Mouse (Mus musculus) monocyte, adult 5-6 weeks (primary cell): ENCODE results near the gene Id3. TPM values are rescaled to one million over a fixed set of nuclear protein-coding genes. Genes with fewer than 3 reads are reported as not detected.

Experiments
- ATAC-seq: fragments of 153-309, 156-312 bp; replicated peaks from 2 replicates; pipeline ENCODE4 v1.8.0; 2017; ENCODE audit warnings: mild to moderate bottlenecking; ENCODE audit not compliant: low TSS enrichment, insufficient number of reproducible peaks, severe bottlenecking, poor library complexity, low FRiP score
- total RNA-seq: library from RNA; stranded (forward); fragments of 200-1000, 200-491, 200-594 nt; gene quantifications from 3 replicates; pipeline ENCODE4 v1.2.3, GENCODE M21; 2017

Gene Id3
- total RNA-seq, 1 experiment from 2014 or later = 8.5 TPM

- no peak for ATAC-seq
Measured at GRCm38 (mm10) chr4:136145362-136145885, 2.1 kb downstream of the Id3 start.

DNA sequence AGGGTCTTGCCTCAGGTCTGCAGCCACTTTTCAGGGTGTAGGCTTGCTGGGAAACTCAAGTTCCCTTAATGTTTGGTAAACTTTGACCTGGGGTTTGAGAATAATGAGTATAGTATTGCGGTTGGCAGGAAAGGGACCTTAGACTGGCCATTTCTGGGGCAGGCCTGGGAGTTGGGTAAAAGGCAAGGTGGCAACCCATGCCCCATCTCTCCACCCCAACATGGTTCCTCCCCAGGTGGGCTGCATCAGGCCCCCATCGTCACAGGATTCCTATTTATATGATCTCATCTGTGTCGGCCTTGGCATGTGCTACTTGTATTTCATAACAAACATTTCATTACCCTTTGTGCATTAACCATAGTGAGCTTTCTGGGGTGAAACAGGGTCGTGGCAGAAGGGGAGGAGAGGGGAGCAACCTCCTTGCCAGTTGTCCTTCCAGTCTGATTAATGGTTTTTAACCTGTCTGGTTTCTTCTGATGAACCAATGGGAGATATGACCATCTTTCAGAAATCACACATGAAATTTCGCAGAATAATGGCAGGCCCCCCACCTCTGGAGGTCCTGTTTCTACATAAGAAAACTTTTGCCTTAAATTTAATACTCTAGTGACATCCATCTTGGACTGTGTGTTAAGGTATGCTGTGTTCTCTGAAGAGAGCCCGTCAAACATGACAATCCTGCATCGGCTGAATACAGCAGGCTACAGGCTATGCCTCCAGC is 2.9 kb downstream of the Id3 start:
- no peak for ATAC-seq

GRCm38 (mm10) chr4:136146712-136147154 is 3.4 kb downstream of the Id3 start:
- ATAC-seq = no peak

DNA sequence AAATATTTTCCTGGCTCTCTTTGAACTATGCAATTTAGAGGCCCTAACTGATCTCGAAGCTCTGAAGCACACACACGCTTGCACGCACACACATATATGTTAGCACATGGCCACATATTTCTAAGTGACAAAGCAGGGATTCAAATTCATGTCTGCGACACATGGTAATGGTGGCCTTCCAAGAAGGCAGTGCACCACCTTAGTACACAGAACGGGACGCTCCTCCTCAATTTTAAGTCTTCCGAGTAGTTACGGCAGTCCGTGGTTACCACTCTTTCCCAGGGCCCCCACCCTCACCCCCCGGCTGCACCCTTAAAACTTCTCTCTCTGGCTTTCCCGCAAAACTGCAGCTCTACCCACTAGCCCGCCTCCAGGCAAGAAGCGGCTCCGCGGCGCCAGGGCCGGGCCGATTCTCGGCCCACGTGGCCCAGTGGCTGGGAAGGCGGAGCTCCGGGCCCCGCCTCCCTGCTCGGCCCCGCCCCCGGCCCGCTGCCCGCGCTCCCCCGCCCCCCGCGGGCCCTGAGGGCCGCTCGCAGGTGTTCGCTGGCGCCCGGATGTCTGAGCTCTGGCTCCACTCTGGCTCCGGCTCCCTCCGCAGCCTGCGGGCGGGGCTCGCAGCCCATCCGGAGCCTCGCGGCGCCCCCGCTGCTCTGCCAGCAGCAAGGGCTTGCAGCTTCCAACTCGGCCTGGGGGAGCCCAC is 4.3 kb downstream of the Id3 start:
- ATAC-seq = peak; percentile 23; the same call in 1 of the 2 replicates

DNA sequence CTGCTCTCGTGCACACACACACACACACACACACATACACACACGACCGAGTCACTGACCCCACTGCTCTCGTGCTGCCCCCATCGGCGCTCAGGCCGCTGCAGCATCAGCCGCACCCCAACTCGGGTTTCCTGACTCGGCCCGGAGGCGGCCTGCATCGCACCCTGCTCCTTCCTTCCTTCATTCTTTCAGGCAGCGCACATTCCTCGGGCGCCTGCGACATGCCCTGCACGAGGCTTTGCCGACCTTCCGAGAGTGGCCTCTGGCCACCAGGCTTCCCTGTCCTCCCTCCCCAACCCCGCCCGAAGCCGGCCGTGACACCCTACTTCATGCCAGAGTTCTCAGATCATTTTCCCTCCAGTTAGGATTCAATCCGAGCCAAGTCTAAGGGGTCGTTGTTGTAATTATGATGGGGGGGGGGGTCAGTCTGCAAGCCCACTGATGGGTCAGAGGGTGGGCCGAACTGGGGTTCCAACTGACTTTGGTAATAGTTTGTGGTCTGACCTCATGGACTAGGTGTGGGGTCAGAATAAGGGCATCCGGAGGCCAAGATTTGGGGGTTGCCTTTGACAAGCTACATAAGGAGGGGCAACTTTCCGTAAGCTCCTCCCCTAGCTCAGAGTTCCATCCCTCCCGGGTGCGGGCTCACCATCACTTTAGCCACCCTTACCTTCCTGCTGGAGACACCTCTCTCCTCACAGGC is 5.2 kb downstream of the Id3 start:
- no peak for ATAC-seq

- no peak for ATAC-seq
Measured at GRCm38 (mm10) chr4:136149045-136149379, 5.7 kb downstream of the Id3 start.

DNA sequence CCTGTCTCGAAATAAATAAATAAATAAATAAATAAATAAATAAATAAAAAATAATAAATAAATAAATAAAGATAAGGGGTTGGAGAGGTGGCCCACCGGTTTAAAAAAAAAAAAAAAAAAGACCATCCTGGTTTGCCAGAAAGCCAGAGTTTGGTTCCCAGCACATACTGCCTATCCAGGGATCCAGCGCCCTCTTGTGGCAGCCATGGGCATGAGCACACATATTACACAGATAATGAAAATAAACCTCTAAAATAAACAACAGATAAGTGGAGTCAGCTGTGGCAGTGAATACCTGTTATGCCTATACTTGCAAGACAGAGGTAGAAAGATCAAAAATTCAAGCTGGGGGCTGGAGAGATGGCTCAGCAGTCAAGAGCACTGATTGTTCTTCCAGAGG is 6.4 kb downstream of the Id3 start:
- ATAC-seq = no peak

DNA sequence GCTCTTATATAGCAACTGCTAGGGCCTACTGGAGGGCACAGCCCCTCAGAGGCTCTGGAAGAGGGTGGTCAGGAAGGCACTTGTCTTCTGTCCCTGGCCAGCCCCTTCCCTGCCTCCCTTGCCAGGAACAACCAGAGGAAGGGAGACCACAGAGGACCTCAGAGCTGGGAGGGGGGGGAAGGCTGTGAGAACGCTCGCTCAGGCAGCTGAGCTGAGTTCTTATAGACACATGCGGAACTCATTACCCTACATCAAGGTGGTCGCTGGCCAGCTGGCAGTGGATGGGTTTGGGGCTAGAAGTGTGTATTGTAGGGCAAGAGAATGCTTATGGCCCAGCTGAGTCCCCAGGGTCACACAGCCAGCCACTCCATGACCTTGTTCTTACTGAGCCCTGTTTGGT is 7.3 kb downstream of the Id3 start:
- ATAC-seq = no peak

- no peak for ATAC-seq
Measured at GRCm38 (mm10) chr4:136152821-136153220, 9.5 kb downstream of the Id3 start.

DNA sequence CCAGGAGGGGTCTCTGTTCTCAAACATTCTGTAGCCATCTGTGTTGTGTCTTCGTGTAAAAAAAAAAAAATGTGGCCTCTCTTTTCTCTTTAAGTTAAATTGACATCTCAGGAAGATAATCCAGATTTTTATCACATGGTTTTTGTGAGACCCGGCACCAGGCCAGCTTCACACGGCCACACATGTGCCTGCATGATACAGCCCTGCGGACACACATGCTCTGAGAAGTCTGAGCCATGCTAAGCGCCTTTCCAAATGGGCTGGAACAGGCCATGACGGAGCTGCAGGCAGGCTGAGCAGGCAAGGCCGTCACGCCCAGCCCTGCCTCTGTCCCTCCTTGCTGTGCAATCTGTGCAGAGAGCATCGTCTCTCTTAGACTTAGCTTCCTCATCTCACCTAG is 11.2 kb downstream of the Id3 start:
- ATAC-seq = no peak

DNA sequence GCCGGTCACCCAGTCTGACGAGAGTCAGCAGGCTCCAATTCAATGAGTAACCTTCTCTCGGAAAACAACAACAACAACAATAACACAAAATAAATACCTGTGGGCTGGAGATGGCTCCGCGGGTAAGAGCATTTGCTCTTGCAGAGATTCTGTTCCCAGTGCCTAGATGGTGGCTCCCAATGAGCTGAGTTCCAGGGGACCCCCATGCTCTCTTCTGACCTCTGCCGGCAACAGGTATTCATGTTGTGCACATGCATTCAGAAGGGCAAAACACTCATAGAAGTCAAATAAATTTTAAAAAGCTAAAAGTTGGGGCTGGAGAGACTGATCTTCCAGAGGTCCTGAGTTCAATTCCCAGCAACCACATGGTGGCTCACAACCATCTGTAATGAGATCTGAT is 15.2 kb downstream of the Id3 start:
- no peak for ATAC-seq

- ATAC-seq = peak; percentile 88
Measured at GRCm38 (mm10) chr4:136159802-136160397, 16.6 kb downstream of the Id3 start.

GRCm38 (mm10) chr4:136163448-136163847 is 20.2 kb downstream of the Id3 start:
- peak; percentile 88 for ATAC-seq

GRCm38 (mm10) chr4:136164981-136165380 is 21.7 kb downstream of the Id3 start:
- ATAC-seq = no peak

- no peak for ATAC-seq
Measured at GRCm38 (mm10) chr4:136167701-136168100, 24.4 kb downstream of the Id3 start.

GRCm38 (mm10) chr4:136170401-136170800 is 27.1 kb downstream of the Id3 start:
- ATAC-seq = no peak

GRCm38 (mm10) chr4:136171455-136171854 is 28.2 kb downstream of the Id3 start:
- ATAC-seq = no peak

DNA sequence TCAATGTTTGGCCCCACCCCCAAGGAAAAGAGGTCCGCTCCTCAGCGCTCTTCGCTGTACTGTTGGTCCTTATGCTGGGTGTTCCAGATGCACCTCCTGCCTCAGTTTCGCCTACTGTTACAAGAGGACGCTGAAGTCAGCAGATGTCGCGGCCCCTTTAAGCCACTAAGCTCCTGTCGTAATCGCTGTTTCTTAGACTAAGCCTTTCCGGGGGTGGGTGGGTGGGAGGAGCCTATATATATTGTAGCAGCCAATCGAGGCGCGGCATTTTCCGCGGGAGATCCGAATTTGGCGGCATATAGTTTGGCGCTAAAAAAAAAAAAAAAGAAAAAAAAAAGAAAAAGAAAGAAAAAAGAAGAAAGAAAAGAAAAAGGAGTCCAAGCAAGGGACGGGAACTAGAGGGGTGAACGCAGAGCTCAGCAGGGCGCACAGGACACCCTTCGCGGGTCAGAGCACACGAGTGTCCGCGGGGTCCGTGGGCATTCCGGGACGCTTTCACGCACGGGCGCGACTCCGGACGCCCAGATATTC is 28.8 kb downstream of the Id3 start, which contains the start of gene E2f2:
Gene E2f2 (plus strand): TSS at position 384 of the 531 bp plus-strand sequence.
- 0 out of 2 replicates have a peak, but pooled peaks have one; percentile 28 for ATAC-seq
